21 mouse cellular contexts compared by ENCODE assay signal in genomic region chr9:45767155-45767554, GRCm38 (mm10).
DNase-seq lines count a peak whose midpoint lies in the region; ATAC-seq lines count a peak whose summit lies in the region.
"Had no signal": no experiment of that assay in that cellular context is flagged by ENCODE, and none has a peak within 500 bp of the region (broad histone marks: within the 10 kb centered on the region; RNA-seq: fewer than 3 reads in every experiment).

No protein-coding gene starts in this region.

- no peak overlapping the region for H3K9ac ChIP-seq in hindbrain, embryonic 15.5 days
- H3K9ac ChIP-seq in hindbrain, embryonic 16.5 days (ENCODE audit: low read depth, low read length): no peak overlapping the region
- H3K9ac ChIP-seq in midbrain, embryonic 13.5 days (replicated peaks): no peak overlapping the region
- H3K9ac ChIP-seq in midbrain, embryonic 14.5 days (replicated peaks; ENCODE audit: low read length): no peak overlapping the region
- H3K9ac ChIP-seq: embryonic facial prominence, embryonic 13.5 days; embryonic facial prominence, embryonic 15.5 days; forebrain, embryonic 12.5 days had no signal

- peaks cover 13% of the 10 kb centered on the region for H3K36me3 ChIP-seq in hindbrain, embryonic 15.5 days
- peaks cover 12% of the 10 kb centered on the region for H3K36me3 ChIP-seq in hindbrain, embryonic 16.5 days (ENCODE audit: control insufficient read depth, insufficient read depth, low read length)
- H3K36me3 ChIP-seq in midbrain, embryonic 13.5 days: peaks cover 45% of the 10 kb centered on the region
- H3K36me3 ChIP-seq in midbrain, embryonic 14.5 days (ENCODE audit: control insufficient read depth, insufficient read depth, low read length): peaks cover 43% of the 10 kb centered on the region

- peak; percentile 61 to 68 for DNase-seq in cerebellum, postnatal 10 days
- DNase-seq in cerebellum, postnatal 25 days: peak; percentile 54 to 64
- no peak for DNase-seq in cerebellum, postnatal 4 days (ENCODE audit: low spot score in 2 of 2)
- no peak for DNase-seq in midbrain, embryonic 14.5 days
- DNase-seq: adrenal gland, adult 2 months; adrenal gland, postnatal 10 days; adrenal gland, postnatal 25 days; cerebellum, adult 11-12 months; cerebellum, adult 9-11 months; embryo, embryonic 11 days had no signal

- H3K4me1 ChIP-seq in hindbrain, embryonic 15.5 days (replicated peaks): 0 out of 2 replicates have a peak, but pooled peaks cover 3% of the 10 kb centered on the region
- H3K4me1 ChIP-seq in hindbrain, embryonic 16.5 days (ENCODE audit: control insufficient read depth, insufficient read depth, low read depth, low read length): no peaks in the 10 kb centered on the region; the same call in 1 of the 2 replicates
- H3K4me1 ChIP-seq in midbrain, embryonic 13.5 days (replicated peaks): no peaks in the 10 kb centered on the region
- no peaks in the 10 kb centered on the region for H3K4me1 ChIP-seq in midbrain, embryonic 14.5 days (ENCODE audit: control insufficient read depth, insufficient read depth, low read length)
- H3K4me1 ChIP-seq: embryonic facial prominence, embryonic 15.5 days; forebrain, embryonic 10.5 days; forebrain, embryonic 12.5 days had no signal

- no peaks in the 10 kb centered on the region for H3K27me3 ChIP-seq in hindbrain, embryonic 15.5 days
- no peaks in the 10 kb centered on the region for H3K27me3 ChIP-seq in hindbrain, embryonic 16.5 days (replicated peaks; ENCODE audit: control insufficient read depth, insufficient read depth, low read length)
- no peaks in the 10 kb centered on the region for H3K27me3 ChIP-seq in midbrain, embryonic 13.5 days
- no peaks in the 10 kb centered on the region for H3K27me3 ChIP-seq in midbrain, embryonic 14.5 days (ENCODE audit: control insufficient read depth, insufficient read depth, low read length)
- H3K27me3 ChIP-seq: embryonic facial prominence, embryonic 13.5 days; embryonic facial prominence, embryonic 15.5 days; forebrain, embryonic 12.5 days had no signal

- 74% methylated on average over 8 of the region's 8 CpGs for WGBS in hindbrain, embryonic 15.5 days
- WGBS in hindbrain, embryonic 16.5 days: 81% methylated on average over 8 of the region's 8 CpGs
- WGBS in midbrain, embryonic 13.5 days: 93% methylated on average over 8 of the region's 8 CpGs
- 90% methylated on average over 8 of the region's 8 CpGs for WGBS in midbrain, embryonic 14.5 days

- no peak overlapping the region for H3K4me3 ChIP-seq in hindbrain, embryonic 15.5 days
- H3K4me3 ChIP-seq in hindbrain, embryonic 16.5 days (ENCODE audit: low read length): no peak overlapping the region
- no peak overlapping the region for H3K4me3 ChIP-seq in midbrain, embryonic 13.5 days (replicated peaks)
- H3K4me3 ChIP-seq in midbrain, embryonic 14.5 days (replicated peaks; ENCODE audit: low read depth, low read length): no peak overlapping the region
- H3K4me3 ChIP-seq: embryonic facial prominence, embryonic 13.5 days; embryonic facial prominence, embryonic 15.5 days; erythroblast, embryonic 14.5 days; forebrain, embryonic 10.5 days; forebrain, embryonic 12.5 days had no signal

- H3K4me2 ChIP-seq in hindbrain, embryonic 15.5 days: no peak overlapping the region
- H3K4me2 ChIP-seq in hindbrain, embryonic 16.5 days (ENCODE audit: low read length): no peak overlapping the region
- H3K4me2 ChIP-seq in midbrain, embryonic 13.5 days (replicated peaks): no peak overlapping the region
- H3K4me2 ChIP-seq in midbrain, embryonic 14.5 days (ENCODE audit: low read length): no peak overlapping the region
- H3K4me2 ChIP-seq: embryonic facial prominence, embryonic 13.5 days; embryonic facial prominence, embryonic 15.5 days; forebrain, embryonic 12.5 days had no signal

- H3K9me3 ChIP-seq in hindbrain, embryonic 15.5 days: no peaks in the 10 kb centered on the region
- no peaks in the 10 kb centered on the region for H3K9me3 ChIP-seq in hindbrain, embryonic 16.5 days (ENCODE audit: control insufficient read depth, low read length)
- H3K9me3 ChIP-seq in midbrain, embryonic 13.5 days: no peaks in the 10 kb centered on the region
- H3K9me3 ChIP-seq in midbrain, embryonic 14.5 days (ENCODE audit: control insufficient read depth, low read length): no peaks in the 10 kb centered on the region
- H3K9me3 ChIP-seq: embryonic facial prominence, embryonic 15.5 days; forebrain, embryonic 10.5 days; forebrain, embryonic 12.5 days had no signal

- ATAC-seq in cerebellum, adult (ENCODE audit: insufficient number of reproducible peaks, low FRiP score, low TSS enrichment): no peak
- ATAC-seq in hindbrain, embryonic 15.5 days (ENCODE audit: low FRiP score, low read depth): no peak
- no peak for ATAC-seq in hindbrain, embryonic 16.5 days
- no peak for ATAC-seq in midbrain, embryonic 13.5 days
- ATAC-seq in midbrain, embryonic 14.5 days (ENCODE audit: low FRiP score, low TSS enrichment): no peak
- ATAC-seq: forebrain, embryonic 14.5 days; forebrain, embryonic 16.5 days had no signal

- 0 out of 2 replicates have a peak overlapping the region, but pooled peaks have one; percentile 16 for H3K27ac ChIP-seq in hindbrain, embryonic 15.5 days (replicated peaks)
- no peak overlapping the region for H3K27ac ChIP-seq in hindbrain, embryonic 16.5 days (ENCODE audit: low read depth, low read length)
- H3K27ac ChIP-seq in midbrain, embryonic 13.5 days: 0 out of 2 replicates have a peak overlapping the region, but pooled peaks have one; percentile 7
- H3K27ac ChIP-seq in midbrain, embryonic 14.5 days (replicated peaks; ENCODE audit: low read depth, low read length): no peak overlapping the region
- H3K27ac ChIP-seq: embryonic facial prominence, embryonic 13.5 days; embryonic facial prominence, embryonic 15.5 days; forebrain, embryonic 10.5 days; forebrain, embryonic 12.5 days had no signal

Comparison
In these comparisons a context has a peak if more than half of its experiments do, and no peak if none do; other contexts are left out.
1. DNase-seq: peak in cerebellum, postnatal 10 days (2 of 2) and cerebellum, postnatal 25 days (2 of 2); none in cerebellum, postnatal 4 days (0 of 2) and midbrain, embryonic 14.5 days (single experiment).
2. H3K27ac ChIP-seq: peak in hindbrain, embryonic 15.5 days (single experiment) and midbrain, embryonic 13.5 days (single experiment); none in hindbrain, embryonic 16.5 days (single experiment) and midbrain, embryonic 14.5 days (single experiment).